Mouse (Mus musculus): Measurements from ENCODE around the gene Mrm2.
A peak's percentile ranks its signal among the peaks of the same experiment; 100 is the strongest.

Mrm2 gene

DNA sequence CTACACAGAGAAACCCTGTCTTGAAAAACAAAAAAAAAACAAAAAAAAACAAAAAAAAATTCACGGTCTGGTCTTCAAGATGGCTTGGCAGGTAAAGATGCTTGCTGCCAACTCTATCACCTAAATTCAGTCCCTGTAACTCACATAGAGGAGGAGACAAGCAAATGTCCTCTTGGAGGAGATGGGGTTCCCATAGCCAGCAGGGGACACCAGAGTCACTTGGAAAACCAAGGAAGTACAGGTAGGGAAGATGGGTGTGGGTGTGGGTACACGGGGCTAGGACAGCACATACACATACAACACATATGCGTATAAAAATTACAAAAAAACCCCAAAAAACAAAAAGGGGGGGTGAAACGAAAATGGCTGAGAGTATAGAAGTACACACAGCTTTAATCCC lies 11.2 kb upstream of the Mrm2 start:
- DNase-seq (ENCODE audit: low read depth): no peak

DNA sequence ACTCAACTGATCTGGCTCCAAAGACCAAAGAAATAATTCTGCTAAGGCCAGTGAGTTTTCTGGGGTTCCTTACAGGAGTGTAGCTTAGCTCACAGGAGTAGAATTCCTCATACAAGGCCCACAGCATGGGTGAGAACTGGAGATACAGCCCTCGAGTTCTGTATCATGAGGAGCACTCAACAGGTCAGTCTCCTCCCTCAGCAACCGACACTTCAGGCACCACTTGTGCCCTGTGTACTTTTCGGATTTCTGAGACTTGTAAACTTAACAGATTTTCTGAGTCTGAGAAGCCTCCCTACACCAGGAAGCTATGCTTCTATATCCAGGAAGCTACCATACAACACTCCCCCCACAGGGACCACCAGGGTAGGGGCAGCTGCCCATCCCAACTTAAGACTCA lies 8.1 kb upstream of the Mrm2 start:
- DNase-seq (ENCODE audit: low read depth): no peak

DNA sequence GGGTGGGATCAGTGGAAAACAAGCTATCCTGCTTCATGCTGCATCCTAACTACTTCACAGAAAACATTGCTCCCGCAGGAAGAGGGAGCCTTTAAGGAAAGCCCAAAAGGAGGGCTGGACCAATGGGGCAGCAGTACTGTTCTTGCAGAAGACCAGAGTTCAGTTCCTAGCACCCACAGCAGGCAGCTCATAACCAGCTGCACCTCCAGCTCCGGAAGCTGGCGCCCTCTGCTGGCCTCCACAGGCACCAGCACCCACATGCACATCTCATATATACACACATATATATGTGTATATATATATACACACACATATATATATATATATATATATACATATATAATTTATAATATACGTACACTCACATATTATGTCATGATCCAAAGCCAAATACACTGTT lies 7.1 kb upstream of the Mrm2 start:
- no peak for DNase-seq (ENCODE audit: low read depth)

DNA sequence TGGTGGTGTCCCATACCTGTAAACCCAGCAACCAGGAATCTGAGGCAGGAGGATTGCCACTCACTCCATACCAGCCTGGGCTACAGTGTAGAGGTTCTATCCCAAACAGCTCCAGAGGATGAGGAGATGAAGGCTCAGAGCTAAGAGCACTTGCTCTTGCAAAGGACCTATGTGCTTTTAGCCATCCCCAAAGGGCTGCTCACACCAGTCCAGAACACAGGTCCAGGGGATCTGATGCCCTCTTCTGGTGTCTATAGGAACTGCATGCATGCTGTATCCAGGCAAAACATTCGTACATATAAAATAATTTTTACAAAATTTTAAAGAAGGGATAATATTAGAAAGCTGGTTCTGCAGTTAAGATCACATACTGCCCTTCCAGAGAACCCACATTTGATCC lies 5.0 kb upstream of the Mrm2 start:
- DNase-seq (ENCODE audit: low read depth): no peak

DNA sequence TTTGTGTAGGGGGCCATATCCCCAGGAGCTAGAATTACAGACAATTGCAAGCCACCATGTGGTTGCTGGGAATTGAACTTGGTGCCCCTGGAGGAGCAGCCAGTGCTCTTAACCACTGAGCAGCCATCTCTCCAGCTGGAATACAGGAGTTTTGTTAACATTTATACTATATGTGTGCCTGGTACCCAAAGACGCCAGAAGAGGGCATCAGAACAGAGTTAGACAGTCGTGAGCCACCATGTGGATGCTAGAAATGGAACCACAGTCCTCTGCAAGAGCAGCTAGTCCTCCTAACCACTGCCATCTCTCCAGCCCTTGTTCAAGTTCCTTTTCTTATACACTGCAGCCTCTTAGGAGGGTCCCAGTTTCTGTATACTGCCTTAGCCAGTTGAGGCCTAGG lies 1.9 kb upstream of the Mrm2 start:
- no peak for DNase-seq (ENCODE audit: low read depth)

DNA sequence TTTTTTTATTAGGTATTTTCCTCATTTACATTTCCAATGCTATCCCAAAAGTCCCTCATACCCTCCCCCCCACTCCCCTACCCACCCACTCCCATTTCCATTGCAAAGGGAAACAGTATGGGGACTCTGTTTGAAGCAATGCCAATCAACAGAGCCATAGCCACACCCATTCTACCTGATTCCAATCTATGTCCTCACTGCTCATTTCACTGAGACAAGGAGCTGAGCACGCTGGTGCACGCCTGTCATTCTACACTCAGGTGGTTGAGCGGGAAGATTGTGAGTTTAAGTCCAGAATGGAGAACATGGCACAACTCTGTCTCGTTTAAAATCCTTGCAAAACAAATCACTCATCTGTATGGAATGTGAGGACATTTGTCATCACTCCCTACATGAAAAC lies 821 bp upstream of the Mrm2 start:
- DNase-seq (ENCODE audit: low read depth): no peak

DNA sequence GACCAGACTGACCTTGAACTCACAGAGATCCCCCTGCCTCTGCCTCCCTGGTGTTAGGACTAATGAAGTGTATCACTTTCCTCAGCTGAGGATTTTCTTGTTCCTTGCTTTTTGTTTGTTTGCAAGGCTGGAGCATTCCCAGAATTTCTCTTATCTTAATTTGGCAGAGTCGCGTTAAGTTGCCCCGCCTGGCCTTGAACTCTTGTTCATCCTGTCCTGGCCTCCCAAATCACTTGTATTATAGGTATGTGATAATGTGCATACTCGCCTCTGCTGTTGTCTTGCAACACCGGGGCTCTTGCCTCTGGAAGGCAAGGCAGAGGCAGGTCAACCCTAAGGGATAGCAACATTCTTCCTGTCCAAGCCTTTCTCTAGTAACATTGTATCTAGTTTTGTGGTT lies 7.6 kb downstream of the Mrm2 start:
- no peak for DNase-seq (ENCODE audit: low read depth)

DNA sequence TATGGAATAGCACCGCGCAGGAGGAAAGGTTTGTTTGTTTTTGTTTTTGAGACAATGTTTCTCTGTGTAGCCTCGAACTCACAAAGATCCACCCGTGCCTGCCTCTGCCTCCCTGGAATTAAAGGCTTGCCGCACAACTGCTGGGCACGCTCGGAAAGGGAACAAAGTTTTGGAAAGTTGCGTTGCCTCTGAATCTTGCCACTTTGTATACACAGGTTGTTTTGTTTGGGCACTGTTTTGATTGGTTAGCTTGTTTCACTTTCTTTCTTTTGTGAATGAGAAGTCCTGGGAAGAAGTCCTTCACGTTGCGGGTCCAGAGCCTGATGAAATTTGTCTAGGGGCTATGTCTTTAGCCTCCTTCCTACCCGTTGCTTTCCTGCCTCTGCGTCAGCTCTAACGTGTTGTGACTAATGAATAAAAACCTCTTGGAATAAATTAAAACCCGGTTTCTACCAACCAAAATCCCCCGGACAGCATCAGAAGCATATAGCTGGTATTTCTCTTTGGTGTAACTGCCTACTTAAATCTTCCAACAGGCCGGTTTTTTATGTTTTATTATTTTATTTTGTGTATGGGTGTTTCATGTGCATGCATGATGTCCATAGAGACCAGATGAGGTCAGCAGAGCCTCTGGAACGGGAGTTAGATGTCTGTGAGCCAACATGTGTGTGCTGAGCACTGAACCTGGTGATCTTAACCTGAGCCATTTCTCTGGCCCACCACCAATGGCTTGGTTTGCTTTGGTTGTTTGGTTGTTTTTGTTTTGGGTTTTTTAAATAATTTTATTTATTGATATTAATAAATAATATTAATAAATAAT lies 9.7 kb downstream of the Mrm2 start:
- peak; percentile 41 for DNase-seq (ENCODE audit: low read depth)

DNA sequence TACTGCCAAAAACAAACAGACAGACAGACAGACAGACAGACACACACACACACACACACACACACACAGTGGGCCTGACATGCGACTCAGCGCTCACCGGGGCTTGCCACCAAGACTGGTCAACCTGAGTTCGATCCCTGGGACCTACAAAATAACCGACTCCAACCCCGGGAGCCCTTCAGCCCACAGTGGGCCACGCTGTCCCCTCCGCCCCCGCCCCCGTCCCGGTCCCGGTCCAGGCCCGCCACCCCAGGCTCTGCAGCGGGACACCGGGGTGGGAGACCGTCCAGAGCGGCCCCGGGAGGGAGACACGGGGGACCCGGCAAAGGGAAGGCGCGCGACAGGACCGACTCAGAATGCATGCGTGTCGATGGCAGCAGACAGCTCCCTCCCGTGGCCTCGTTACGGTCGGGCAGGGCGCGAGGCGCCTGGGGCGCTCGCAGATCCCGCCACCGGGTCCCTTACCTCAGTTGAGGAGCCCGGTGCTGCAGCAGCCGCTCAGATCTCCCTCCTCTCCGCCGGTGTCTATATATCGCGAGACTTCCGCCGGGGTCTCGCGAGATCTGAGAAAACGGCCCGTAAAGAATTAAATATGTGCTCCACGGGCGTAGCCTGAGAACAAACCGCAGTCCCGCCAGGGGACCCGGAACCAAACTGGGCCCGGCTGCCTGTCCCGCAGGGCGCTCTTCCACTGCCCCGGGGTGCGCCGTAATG lies 10.5 kb downstream of the Mrm2 start, which contains the start of the genes Mad1l1 and Nudt1:
TSS of gene Mad1l1 (minus strand) at position 511 of the 714 bp plus-strand sequence.
TSS of gene Nudt1 (plus strand) at position 615 of the 714 bp plus-strand sequence.
- peak; percentile 98 for DNase-seq (ENCODE audit: low read depth)

DNA sequence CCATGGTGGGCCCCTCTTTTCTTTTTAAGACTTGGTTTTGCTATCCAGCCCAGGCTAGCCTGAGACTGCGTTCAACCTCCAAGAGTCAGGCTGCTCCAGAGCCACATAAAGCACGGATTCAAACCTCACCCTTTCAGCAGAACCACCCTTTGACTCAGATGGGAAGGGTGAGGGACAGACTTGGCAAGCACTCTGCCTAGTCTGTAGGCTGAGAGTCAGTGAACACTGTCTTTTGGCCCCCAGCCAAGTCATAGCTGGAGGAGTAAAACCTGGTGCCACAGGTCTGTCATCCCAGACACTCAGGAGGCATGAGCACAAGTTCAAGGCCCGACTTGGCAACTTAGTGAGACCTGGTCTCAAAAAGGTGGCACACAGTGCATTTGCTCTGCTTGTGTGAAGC lies 15.0 kb downstream of the Mrm2 start:
- DNase-seq (ENCODE audit: low read depth): no peak

DNA sequence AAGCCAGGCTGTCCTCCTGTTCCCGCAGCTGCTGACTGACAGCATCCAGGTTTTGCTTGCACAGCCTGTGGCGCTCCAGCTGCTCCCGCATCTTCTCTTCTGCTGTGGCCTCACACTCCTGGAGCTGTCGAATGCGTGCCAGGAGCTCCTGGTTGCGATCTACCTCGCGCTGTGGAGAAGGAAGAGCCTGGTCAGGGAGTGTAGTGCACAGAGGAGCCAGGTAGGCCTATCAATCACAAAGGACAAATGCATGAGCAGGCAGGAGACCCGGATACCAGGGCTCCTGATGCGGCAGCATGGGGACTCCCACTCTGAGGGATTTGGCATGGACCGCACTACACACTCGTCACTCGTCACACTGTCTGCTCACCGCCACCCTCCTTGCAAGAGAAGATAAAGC lies 24.1 kb downstream of the Mrm2 start:
- no peak for DNase-seq (ENCODE audit: low read depth)

DNA sequence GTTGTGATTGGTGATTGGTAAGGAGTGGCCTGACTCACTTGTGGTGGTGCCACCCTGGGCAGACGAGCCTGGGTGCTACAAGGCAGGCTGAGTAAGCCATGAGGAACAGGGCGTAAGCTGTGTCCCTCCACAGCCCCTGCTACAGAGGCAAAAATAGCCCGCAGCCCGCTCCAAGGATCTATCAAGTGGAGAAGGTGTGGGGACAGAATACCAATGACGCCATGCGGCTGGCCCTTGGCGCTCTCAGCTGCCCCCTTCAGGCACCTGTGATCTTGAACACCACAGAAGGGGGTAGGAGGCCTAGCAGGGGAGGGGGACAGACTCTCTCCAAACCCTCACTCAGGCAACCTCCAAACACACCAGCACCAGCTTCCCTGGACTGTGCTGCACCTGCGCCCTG lies 25.7 kb downstream of the Mrm2 start:
- DNase-seq (ENCODE audit: low read depth): no peak

DNA sequence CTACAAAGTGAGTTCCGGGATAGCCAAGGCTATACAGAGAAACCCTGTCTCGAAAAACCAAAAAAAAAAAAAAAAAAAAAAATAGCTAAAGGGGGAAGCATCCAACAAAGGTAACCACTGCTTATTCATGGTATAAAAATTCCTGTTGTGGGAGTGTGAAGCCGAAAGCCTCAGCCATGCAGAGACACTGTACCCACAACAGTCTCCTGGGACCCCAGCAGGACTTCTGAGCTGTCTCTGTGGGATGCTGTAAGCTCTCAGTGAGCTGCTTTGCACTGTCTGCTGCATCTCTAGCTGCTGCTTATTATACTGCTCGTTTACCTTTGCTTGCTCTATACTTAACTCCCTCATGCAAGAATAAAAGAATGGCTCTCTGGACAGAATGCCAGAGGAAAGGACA lies 33.4 kb downstream of the Mrm2 start:
- no peak for DNase-seq (ENCODE audit: low read depth)

DNA sequence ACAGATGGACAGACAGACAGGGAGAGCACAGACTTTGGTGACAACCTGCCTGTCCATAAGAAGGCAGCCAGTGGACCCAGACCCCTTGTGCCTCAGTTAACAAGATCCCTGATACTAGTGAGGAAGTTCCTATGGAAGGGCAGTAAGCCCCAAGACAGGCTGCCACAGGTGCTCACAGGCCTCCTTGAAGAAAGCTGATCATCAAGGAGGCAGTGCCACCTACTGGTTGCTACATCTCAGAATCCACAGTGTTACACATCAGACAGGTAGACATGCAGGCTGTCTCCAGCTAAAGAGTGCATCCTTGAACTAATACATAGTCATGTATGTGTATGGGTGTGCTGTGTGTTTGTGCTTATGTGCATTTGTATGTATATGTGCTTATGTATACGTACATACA lies 39.5 kb downstream of the Mrm2 start:
- peak; percentile 32 for DNase-seq (ENCODE audit: low read depth)

DNA sequence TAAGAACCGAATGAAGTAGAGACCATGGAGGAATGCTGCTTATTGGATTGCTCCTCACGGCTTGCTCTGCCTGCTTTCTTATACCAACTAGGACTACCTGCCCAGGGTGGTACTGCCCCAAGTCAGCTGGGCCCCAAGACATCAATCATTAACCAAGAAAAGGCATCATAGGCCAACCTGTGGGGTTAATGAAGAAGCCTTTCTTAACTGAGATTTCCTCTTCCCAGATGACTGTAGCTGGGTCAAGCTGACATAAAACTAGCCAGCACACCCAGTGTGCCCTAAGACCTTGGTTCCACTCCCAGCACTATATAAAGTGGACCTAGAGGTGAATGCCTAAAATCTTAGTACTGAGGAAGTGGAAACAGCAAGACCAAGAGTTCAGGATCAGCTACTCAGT lies 42.5 kb downstream of the Mrm2 start:
- no peak for DNase-seq (ENCODE audit: low read depth)

DNA sequence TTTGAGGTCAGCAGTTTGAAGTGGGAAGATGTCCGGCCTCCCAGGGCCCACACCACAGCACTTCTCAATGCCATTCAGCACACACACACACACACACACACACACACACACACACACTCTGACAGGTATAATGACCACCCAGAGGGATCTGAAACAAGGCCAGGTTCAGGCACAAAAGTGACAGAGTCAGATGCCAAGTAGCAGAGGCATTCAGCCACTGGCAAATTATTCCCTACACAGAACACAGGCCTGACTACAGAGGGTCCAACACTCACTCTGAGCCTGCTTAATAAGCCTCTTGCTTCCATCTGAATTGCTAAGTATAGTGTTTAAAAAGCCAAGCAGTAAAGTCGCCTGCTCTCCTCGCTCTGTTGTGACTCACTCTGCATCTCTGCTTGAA lies 43.4 kb downstream of the Mrm2 start:
- DNase-seq (ENCODE audit: low read depth): no peak

DNA sequence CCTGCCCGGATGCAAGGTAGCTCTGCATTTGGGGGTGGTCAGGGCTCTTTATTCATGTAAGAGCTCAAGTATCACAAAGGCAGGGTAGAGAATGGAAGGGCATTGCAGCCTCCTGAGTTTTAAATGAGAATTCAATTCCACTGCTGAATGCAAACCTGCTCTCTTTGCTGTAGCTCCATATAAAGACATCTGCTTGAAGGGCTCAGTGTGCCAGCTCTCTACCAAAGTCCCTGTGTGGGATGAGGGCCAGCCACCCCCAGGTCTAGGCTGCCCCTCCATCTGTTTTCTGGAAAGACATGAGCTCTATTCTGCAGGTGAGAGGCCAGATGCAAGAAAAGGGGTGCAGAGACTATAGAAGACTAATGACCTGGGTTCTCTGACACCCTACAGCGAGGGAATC lies 46.9 kb downstream of the Mrm2 start:
- DNase-seq (ENCODE audit: low read depth): no peak

DNA sequence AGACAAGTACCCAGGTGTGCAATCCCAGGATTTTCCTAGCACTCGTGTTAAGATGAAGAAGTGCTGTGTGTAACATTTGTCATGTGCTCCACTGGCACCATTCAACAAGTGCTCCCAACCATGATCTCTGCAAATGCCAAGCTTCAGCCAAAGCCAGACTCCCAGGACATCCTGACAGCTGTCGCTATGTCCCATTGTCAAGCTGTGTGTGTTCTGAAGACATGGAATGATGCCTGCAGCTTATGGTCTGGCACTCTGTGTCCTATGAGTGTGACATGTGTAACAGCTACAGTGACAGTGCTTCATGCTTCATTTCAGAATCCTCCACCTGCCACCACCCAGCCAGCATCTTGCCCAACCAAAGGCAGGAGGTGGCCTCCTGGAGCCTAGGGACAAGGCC lies 47.7 kb downstream of the Mrm2 start:
- no peak for DNase-seq (ENCODE audit: low read depth)

DNA sequence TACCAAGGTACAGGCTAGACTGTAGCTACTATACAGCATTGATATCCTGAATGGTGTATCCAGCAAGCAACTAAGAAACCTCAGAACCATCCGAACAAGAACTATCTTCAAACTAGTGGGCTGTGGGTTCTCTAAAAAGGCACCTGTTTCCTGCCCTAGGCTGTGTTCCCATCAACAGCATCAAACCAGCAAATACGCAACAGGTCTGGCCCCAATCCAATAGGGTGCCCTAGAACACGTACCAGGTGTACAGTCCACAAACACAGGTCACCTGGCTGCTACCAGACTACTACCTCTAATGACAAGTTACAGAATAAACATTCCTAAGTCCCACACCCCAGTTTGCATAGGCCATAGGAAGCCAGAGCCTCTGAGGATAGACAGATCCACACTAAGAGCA lies 48.8 kb downstream of the Mrm2 start:
- no peak for DNase-seq (ENCODE audit: low read depth)

DNA sequence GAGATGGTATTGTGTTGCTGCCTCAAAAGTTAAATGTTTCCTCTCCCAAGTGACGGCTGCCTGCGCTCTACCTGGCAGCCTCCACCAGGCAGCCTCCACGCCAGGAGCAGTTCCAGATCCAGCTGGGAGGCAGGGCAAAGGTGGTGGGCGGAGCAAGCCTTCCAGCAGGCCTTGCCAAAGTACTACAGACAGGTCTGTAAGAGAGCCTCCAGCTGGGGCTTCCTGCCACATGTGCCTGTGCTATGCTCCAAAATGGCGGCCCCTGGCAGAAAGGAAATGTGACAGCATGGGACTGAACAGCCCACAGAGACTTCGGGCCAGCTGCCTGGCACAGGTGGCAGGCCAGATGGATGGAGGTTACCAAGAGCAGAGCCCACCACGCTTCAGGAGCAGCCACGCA lies 49.3 kb downstream of the Mrm2 start:
- no peak for DNase-seq (ENCODE audit: low read depth)

DNA sequence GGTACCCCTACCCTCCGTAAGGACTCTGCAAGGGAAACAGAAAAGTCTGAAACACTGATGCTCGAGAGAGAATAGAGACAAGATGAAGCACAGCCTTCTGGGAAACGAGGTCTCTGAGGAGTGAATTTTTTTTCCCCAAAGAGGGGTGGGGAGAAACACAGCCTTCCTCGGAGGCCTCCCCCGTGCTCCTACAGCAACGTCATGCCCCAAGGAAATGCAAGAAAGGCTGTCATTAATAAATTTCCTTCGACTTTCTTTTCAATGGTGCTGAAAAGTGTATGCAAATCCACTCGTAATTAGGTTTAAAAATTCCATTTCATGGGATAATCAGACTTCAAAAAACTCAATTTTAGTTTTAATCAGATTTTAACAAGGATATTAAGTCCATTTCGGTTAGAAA lies 51.5 kb downstream of the Mrm2 start:
- no peak for DNase-seq (ENCODE audit: low read depth)

Data from c-Kit-positive CD71-negative TER-119-negative erythroid progenitor cells, embryonic 14.5 days (primary cell).